Mouse (Mus musculus) liver, embryonic 11.5 days (tissue): ENCODE data around the gene Mex3a. TPM values are rescaled to one million over a fixed set of nuclear protein-coding genes. Genes with fewer than 3 reads are reported as not detected.
A peak's percentile ranks its signal among the peaks of the same experiment; 100 is the strongest.

Source experiments
- ATAC-seq: fragments of 200-750 bp; cut with Nextera tagmentation; replicated peaks from 2 replicates; pipeline ENCODE4 v1.8.0; 2017; ENCODE audit warnings: moderate number of reproducible peaks, mild to moderate bottlenecking, moderate TSS enrichment, moderate library complexity; ENCODE audit not compliant: low FRiP score
- DNase-seq: peaks from one replicate; pipeline ENCODE4 v3.0.0-alpha.2; 2017; ENCODE audit warnings: low spot score
- H3K27ac ChIP-seq: fragments of 300-500 bp; sonication (generic); 2 replicates; pipeline ENCODE4 v1.5.1; 2014; ENCODE audit warnings: mild to moderate bottlenecking, low read depth, low read length, control low read depth
- H3K27me3 ChIP-seq: fragments of 300-500 bp; sonication (generic); replicated peaks from 2 replicates; pipeline ENCODE4 v1.6.1; 2014; ENCODE audit warnings: low read length, mixed read lengths; ENCODE audit not compliant: control insufficient read depth, insufficient read depth
- H3K36me3 ChIP-seq: fragments of 300-500 bp; sonication (generic); 2 replicates; pipeline ENCODE4 v1.6.1; 2014; ENCODE audit warnings: mild to moderate bottlenecking, low read length, moderate library complexity, mixed read lengths; ENCODE audit not compliant: control insufficient read depth, insufficient read depth
- H3K4me1 ChIP-seq: fragments of 300-500 bp; sonication (generic); replicated peaks from 2 replicates; pipeline ENCODE4 v1.6.1; 2014; ENCODE audit warnings: low read length, mixed read lengths; ENCODE audit not compliant: control insufficient read depth, insufficient read depth
- H3K4me2 ChIP-seq: fragments of 300-500 bp; sonication (generic); 2 replicates; pipeline ENCODE4 v1.6.1; 2014; ENCODE audit warnings: mild to moderate bottlenecking, control low read depth, moderate library complexity
- H3K4me3 ChIP-seq: fragments of 300-500 bp; sonication (generic); 2 replicates; pipeline ENCODE4 v1.5.1; 2014; ENCODE audit warnings: low read depth, low read length, control low read depth
- H3K9ac ChIP-seq: fragments of 300-500 bp; sonication (generic); 2 replicates; pipeline ENCODE4 v1.6.1; 2014; ENCODE audit warnings: low read depth, low read length, control low read depth
- H3K9me3 ChIP-seq: fragments of 300-500 bp; sonication (generic); 2 replicates; pipeline ENCODE4 v1.6.1; 2016; ENCODE audit warnings: low read length, inconsistent platforms, mixed read lengths; ENCODE audit not compliant: control insufficient read depth
- WGBS: fragments of 180-500 bp; shearing (Covaris S2); extraction: QIAGEN DNeasy Blood & Tissue Kit; methylation state at CpG from one replicate; pipeline ENCODE4 v1.1.7; 2014; 5-methylcytosine and 5-hydroxymethylcytosine counted together
- polyA plus RNA-seq: library from polyadenylated mRNA; unstranded; fragments of >200 nt; fragmentation: Nextera tagmentation; extraction: Ambion mirVana; gene quantifications from 2 replicates; pipeline ENCODE4 v1.2.1, GENCODE M21; 2014

The Mex3a gene
- polyA plus RNA-seq, 1 experiment from 2014 or later, result 10.2 TPM

DNA sequence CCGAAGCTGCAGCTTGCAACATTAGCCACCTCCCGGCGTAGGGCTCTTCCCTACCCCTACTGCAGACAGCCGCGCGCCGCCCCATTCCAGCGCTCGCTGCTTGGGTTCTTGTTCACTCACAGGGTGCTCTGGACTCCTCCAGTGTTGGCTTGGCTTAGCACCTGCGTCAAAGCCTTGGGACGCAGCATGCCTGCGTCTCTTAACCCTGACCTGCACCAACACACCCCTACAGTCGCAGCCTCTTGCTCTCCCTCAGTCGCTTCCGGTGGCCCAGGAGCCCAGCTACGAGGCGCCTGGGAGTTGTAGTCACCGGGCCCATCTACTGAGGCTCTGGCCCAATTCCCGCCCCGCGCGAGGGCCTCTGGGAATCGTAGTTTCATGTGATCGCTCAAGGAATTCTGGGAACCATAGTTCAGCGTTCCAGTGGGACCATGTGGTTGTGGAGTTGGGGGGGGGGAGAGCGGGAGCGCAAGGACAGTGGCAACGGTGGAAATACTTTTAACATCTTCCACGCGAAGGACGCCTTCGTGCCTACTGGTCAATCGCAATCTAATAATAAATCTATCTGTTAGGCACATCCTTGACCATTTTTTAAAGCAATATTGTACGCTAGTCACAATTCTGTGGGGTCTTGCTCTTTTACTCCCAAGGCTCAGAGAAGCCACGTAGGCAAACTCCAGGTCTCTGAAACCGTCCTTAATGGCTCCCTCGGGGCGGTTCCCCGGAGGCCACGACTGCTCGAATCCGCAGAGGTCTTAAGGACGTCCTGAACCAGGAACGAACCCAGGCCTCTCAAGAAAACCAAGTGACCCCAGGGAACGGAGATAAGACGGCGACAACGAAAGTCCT lies 20.7 kb downstream of the Mex3a start, which contains the start of gene Lamtor2:
TSS of gene Lamtor2 (minus strand) at position 399 of the 849 bp plus-strand sequence.
- H3K4me1 ChIP-seq, result peaks cover 26% of the 10 kb centered on the region
- peak within 1 kb of the TSS; percentile 94 for H3K27ac ChIP-seq
- peak within 1 kb of the TSS; percentile 93 for H3K4me2 ChIP-seq
- peaks cover 24% of the 10 kb centered on the region for H3K36me3 ChIP-seq
- peak within 1 kb of the TSS; percentile 92 for H3K9ac ChIP-seq
- DNase-seq, result peak; percentile 94
- no peaks in the 10 kb centered on the region for H3K27me3 ChIP-seq
- under 1% methylated on average over 48 of the region's 48 CpGs for WGBS
- H3K9me3 ChIP-seq, result no peaks in the 10 kb centered on the region
- H3K4me3 ChIP-seq, result peak within 1 kb of the TSS; percentile 92
- peak; percentile 90 for ATAC-seq

DNA sequence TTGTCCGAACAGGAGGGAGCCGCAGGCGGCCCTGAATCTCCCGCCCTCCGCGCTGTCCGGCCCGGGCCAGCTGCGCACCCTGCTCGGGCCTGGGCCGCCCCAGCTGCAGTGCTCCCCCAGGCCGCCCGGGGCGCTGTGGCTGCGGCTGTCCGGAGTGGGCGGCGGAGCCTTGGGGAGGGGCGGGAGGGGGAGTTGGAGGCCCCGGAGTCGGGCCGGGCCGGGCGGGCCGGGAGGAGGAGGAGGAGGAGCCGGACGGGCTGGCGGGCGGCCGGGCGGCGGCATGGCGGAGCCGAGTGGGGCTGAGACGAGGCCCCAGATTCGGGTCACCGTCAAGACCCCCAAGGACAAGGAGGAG lies 21.3 kb downstream of the Mex3a start, which contains the start of gene Ubqln4:
TSS of gene Ubqln4 (plus strand) at position 234 of the 355 bp plus-strand sequence.
- under 1% methylated on average over 35 of the region's 37 CpGs for WGBS

DNA sequence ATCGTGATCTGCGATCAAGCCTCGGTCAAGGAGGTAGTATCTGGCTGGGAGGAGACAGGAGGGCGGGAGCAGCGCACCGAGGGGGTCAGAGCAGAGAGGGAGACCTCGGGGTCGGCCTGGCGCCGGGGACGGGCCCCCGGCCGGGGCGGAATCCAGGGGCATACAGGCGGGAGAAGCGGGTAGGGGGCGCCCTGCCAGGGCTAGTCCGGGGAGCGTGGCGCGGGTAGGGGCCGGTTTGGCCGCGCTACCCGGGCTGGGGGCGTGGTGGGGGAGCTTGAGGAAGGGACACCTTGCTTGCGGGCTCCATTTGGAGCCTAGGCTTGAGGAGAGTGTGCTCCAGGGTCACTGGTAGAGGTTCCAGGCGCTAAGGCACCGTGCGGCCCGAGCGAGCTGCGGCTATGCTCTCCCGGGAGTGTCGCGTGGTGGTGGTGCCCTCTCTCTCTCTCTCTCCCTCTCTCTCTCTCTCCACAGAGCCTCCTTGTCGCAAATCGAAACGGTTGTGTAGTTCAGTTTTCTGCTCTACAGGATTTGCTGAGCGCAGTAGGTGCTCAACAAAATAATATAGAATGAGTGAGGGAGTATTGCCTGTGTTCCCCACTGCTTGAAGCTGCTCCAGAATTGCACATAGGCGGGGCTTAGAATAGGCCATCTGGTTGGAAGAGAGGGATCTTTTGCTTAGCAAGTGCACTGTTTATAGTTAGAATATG lies 21.8 kb downstream of the Mex3a start:
- peak; percentile 21 for ATAC-seq
- Histone ChIP-seq H3K36me3 (peaks cover 30% of the 10 kb centered on the region), H3K4me1 (peaks cover 26% of the 10 kb centered on the region), H3K9me3 (no peaks in the 10 kb centered on the region), H3K4me2 (peak overlapping the region; percentile 93), H3K4me3 (peak overlapping the region; percentile 92), H3K9ac (peak overlapping the region; percentile 92), H3K27me3 (no peaks in the 10 kb centered on the region), H3K27ac (peak overlapping the region; percentile 94)
- whole genome bisulfite sequencing, result under 1% methylated on average over 41 of the region's 41 CpGs
- peak; percentile 60 for DNase-seq

More for the DNA sequence above, 21.3 kb downstream of the Mex3a start, which contains the start of gene Ubqln4:
- DNase-seq, result peak; percentile 90
- peak within 1 kb of the TSS; percentile 93 for H3K4me2 ChIP-seq
- peaks cover 29% of the 10 kb centered on the region for H3K36me3 ChIP-seq
- peaks cover 26% of the 10 kb centered on the region for H3K4me1 ChIP-seq
- ATAC-seq, result peak; percentile 83
- H3K9ac ChIP-seq, result peak within 1 kb of the TSS; percentile 92
- peak within 1 kb of the TSS; percentile 92 for H3K4me3 ChIP-seq
- H3K27ac ChIP-seq, result peak within 1 kb of the TSS; percentile 94
- no peaks in the 10 kb centered on the region for H3K9me3 ChIP-seq
- no peaks in the 10 kb centered on the region for H3K27me3 ChIP-seq

DNA sequence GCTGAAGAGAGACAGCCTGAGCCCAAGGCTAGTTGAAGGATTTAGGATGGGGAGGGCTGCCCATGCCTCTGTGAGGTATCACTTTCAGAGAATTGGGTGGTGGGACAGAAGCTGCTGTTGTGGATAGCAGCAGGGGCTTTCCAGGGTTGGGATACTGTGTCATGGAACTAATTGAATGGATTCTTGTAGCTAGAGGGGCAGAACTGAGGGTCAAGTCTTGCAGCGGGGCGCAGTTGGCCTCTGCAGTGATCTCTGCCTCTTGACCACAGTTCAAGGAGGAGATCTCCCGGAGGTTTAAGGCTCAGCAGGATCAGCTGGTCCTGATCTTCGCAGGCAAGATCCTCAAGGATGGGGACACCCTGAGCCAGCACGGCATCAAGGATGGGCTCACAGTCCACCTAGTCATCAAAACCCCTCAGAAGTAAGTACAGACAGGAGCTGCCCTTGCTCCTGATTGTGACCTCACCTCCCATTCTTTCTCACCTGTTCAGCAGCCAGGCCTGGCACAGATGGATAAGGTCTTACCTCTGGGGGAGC lies 22.9 kb downstream of the Mex3a start:
- 92% methylated on average over 5 of the region's 5 CpGs for WGBS
- peaks cover 38% of the 10 kb centered on the region for H3K36me3 ChIP-seq
- H3K9ac ChIP-seq, result peak overlapping the region; percentile 3; the same call in 1 of the 2 replicates
- DNase-seq (no peak), ATAC-seq (no peak)
- H3K4me1 ChIP-seq, result peaks cover 26% of the 10 kb centered on the region
- peak overlapping the region; percentile 93 for H3K4me2 ChIP-seq
- no peaks in the 10 kb centered on the region for H3K9me3 ChIP-seq
- no peak overlapping the region for H3K27ac ChIP-seq
- 0 out of 2 replicates have a peak overlapping the region, but pooled peaks have one; percentile 5 for H3K4me3 ChIP-seq
- no peaks in the 10 kb centered on the region for H3K27me3 ChIP-seq

DNA sequence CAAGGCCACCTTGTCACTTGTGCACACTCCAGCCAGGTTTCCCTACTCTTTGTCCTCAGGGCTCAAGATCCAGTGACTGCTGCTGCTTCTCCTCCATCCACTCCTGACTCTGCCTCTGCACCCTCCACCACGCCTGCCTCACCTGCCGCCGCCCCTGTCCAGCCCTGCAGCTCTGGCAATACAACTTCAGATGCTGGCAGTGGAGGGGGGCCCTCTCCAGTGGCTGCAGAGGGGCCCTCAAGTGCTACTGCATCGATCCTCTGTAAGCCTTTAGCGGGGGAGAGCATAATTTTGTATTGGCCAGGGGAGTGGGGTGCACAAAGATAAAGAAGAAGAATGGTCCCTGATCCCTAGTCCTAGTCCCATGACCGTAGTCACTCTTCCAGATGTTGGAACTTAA lies 23.5 kb downstream of the Mex3a start:
- no peak for ATAC-seq
- H3K9me3 ChIP-seq, result no peaks in the 10 kb centered on the region
- peaks cover 38% of the 10 kb centered on the region for H3K36me3 ChIP-seq
- H3K27ac ChIP-seq, result no peak overlapping the region
- H3K4me1 ChIP-seq, result peaks cover 26% of the 10 kb centered on the region
- H3K4me3 ChIP-seq, result no peak overlapping the region
- peak overlapping the region; percentile 3; the same call in 1 of the 2 replicates for H3K9ac ChIP-seq
- 92% methylated on average over 6 of the region's 6 CpGs for WGBS
- H3K4me2 ChIP-seq, result no peak overlapping the region
- no peak for DNase-seq
- no peaks in the 10 kb centered on the region for H3K27me3 ChIP-seq

DNA sequence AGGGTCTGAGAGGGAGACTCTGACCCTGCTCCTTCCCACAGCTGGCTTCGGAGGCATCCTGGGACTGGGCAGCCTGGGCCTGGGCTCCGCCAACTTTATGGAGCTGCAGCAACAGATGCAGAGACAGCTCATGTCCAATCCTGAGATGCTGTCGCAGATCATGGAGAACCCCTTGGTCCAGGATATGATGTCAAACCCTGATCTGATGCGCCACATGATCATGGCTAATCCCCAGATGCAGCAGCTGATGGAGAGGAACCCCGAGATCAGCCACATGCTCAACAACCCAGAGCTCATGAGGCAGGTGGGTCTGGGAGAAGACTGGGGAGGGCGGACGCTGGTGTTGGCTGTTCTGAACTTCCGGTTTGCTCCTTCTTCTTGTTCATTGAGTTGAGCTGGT lies 24.4 kb downstream of the Mex3a start:
- H3K4me1 ChIP-seq, result peaks cover 22% of the 10 kb centered on the region
- 93% methylated on average over 8 of the region's 8 CpGs for WGBS
- no peak for DNase-seq
- H3K4me3 ChIP-seq, result no peak overlapping the region
- no peak overlapping the region for H3K9ac ChIP-seq
- H3K36me3 ChIP-seq, result peaks cover 43% of the 10 kb centered on the region
- no peak overlapping the region for H3K27ac ChIP-seq
- no peaks in the 10 kb centered on the region for H3K9me3 ChIP-seq
- no peak overlapping the region for H3K4me2 ChIP-seq
- no peak for ATAC-seq
- H3K27me3 ChIP-seq, result no peaks in the 10 kb centered on the region

DNA sequence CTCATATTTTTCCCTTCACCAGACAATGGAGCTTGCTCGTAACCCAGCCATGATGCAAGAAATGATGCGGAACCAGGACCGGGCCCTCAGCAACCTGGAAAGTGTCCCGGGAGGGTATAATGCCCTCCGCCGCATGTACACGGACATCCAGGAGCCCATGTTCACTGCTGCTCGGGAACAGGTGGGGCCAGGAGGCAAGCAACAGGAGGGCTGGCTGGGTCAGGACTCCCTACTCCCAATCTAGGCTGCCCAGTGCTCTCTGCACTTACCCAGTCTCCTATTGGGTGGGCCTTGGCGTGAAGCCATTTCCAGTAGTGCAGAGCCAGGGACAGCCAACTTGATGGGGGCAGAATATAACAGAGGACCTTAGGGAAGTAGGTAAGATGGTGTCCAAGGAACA lies 27.4 kb downstream of the Mex3a start:
- ATAC-seq (no peak), DNase-seq (no peak)
- Histone ChIP-seq H3K27ac (no peak overlapping the region), H3K4me2 (no peak overlapping the region), H3K4me1 (peaks cover 12% of the 10 kb centered on the region), H3K9ac (no peak overlapping the region), H3K27me3 (no peaks in the 10 kb centered on the region), H3K36me3 (peaks cover 67% of the 10 kb centered on the region), H3K9me3 (no peaks in the 10 kb centered on the region), H3K4me3 (no peak overlapping the region)
- WGBS, result 91% methylated on average over 9 of the region's 9 CpGs

DNA sequence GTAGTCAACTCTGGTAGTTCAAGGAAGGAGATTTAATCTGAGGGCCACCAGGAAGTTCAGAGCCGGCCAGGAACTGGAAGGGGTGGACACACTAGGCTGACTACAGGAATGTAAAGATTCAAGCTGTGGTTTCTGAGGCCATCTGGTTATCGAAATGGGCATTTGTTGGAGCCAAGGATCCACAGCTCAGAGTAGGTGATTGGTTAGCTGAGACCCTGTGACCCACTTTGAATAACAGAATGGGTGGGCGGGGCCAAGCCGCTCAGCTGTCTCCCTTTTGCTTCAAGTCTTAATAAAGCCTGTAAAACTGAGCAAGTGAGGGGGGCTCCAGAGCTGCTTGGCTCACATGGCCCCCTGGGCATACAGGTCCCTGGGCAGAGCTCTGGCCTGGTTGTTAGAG lies 29.8 kb downstream of the Mex3a start:
- no peak overlapping the region for H3K27ac ChIP-seq
- ATAC-seq, result no peak
- H3K4me1 ChIP-seq, result no peaks in the 10 kb centered on the region; the same call in 1 of the 2 replicates
- H3K4me3 ChIP-seq, result no peak overlapping the region
- no peaks in the 10 kb centered on the region for H3K9me3 ChIP-seq
- DNase-seq, result no peak
- H3K36me3 ChIP-seq, result peaks cover 72% of the 10 kb centered on the region
- H3K27me3 ChIP-seq, result no peaks in the 10 kb centered on the region
- H3K4me2 ChIP-seq, result no peak overlapping the region
- no peak overlapping the region for H3K9ac ChIP-seq
- WGBS, result 70% methylated on average over 4 of the region's 4 CpGs
